ENCODE assay signal across 8 mouse cellular contexts in genomic region chr2:73491442-73492241, GRCm38 (mm10). TPM values are rescaled to one million over a fixed set of nuclear protein-coding genes. Genes with fewer than 3 reads are reported as not detected.
DNase-seq lines count a peak whose midpoint lies in the region; ATAC-seq and TF ChIP-seq lines count a peak whose summit lies in the region.

No protein-coding gene starts in this region.

- no peak for TF ChIP-seq POLR2A in heart, adult 2 months (IDR thresholded peaks at IDR 0.05; ENCODE audit: insufficient read depth, low read depth, low read length)

- 0 out of 2 replicates have a peak, but pooled peaks cover 2% of the 10 kb centered on the region for H3K79me2 ChIP-seq in heart, adult 2 months (replicated peaks; ENCODE audit: control insufficient read depth, insufficient read depth, low read length)

- peaks cover 28% of the 10 kb centered on the region for H3K4me1 ChIP-seq in heart, adult 2 months (ENCODE audit: control insufficient read depth, insufficient read depth, low read length)
- peaks cover 9% of the 10 kb centered on the region for H3K4me1 ChIP-seq in E14TG2a.4 (replicated peaks; ENCODE audit: low read depth, low read length)
- H3K4me1 ChIP-seq in liver, embryonic 14.5 days (replicated peaks; ENCODE audit: control insufficient read depth in 2 of 2, insufficient read depth in 2 of 2, low read length in 1 of 2) = peaks cover 15 to 32% of the 10 kb centered on the region in 2 experiments

- no peak overlapping the region for H3K4me2 ChIP-seq in liver, embryonic 14.5 days (ENCODE audit: low read depth)

- TF ChIP-seq CTCF in heart, adult 2 months (IDR thresholded peaks at IDR 0.05) = peak; percentile 88
- peak; percentile 83 for TF ChIP-seq CTCF in E14TG2a.4 (conservative IDR thresholded peaks at IDR 0.05; ENCODE audit: low read length)
- peak; percentile 84 for TF ChIP-seq CTCF in liver, embryonic 14.5 days (IDR thresholded peaks at IDR 0.05; ENCODE audit: low read depth)

- H3K9ac ChIP-seq in heart, adult 2 months (ENCODE audit: low read depth, low read length) = no peak overlapping the region
- H3K9ac ChIP-seq in liver, embryonic 14.5 days (replicated peaks) = no peak overlapping the region

- intact Hi-C loops in heart, adult 2 months (cut with DNase I) = loop anchor here (2.0 to 5.0 kb wide), 4 partner anchors 17 to 54 kb away; partner anchors contain the start of gene Wipf1

- no peak for TF ChIP-seq EP300 in heart, adult 2 months (IDR thresholded peaks at IDR 0.05; ENCODE audit: insufficient read depth, low read depth, low read length)
- TF ChIP-seq EP300 in liver, embryonic 14.5 days (IDR thresholded peaks at IDR 0.05; ENCODE audit: low read depth) = no peak

- ATAC-seq in liver, embryonic 14.5 days (ENCODE audit: insufficient read depth) = peak; percentile 50; the same call in 1 of the 2 replicates

- H3K27me3 ChIP-seq in heart, adult 2 months (ENCODE audit: control insufficient read depth, insufficient read depth, low read length) = no peaks in the 10 kb centered on the region
- 0 out of 2 replicates have a peak, but pooled peaks cover 3% of the 10 kb centered on the region for H3K27me3 ChIP-seq in E14TG2a.4 (ENCODE audit: insufficient read depth, low read length)
- H3K27me3 ChIP-seq in liver, embryonic 14.5 days (ENCODE audit: control insufficient read depth, insufficient read depth, low read length) = no peaks in the 10 kb centered on the region

- 35% methylated on average over 9 of the region's 9 CpGs for WGBS in heart, adult 2 months
- 37% methylated on average over 9 of the region's 9 CpGs for WGBS in liver, embryonic 14.5 days (ENCODE audit: insufficient replicate concordance)

- peaks cover 14% of the 10 kb centered on the region for H3K36me3 ChIP-seq in heart, adult 2 months (ENCODE audit: control insufficient read depth, insufficient read depth, low read length)
- no peaks in the 10 kb centered on the region for H3K36me3 ChIP-seq in E14TG2a.4 (ENCODE audit: insufficient read depth, low read length)
- no peaks in the 10 kb centered on the region for H3K36me3 ChIP-seq in liver, embryonic 14.5 days (replicated peaks; ENCODE audit: control insufficient read depth, insufficient read depth, low read depth)

- H3K4me3 ChIP-seq in heart, adult 2 months = no peak overlapping the region
- no peak overlapping the region for H3K4me3 ChIP-seq in E14TG2a.4 (replicated peaks; ENCODE audit: low read length)
- H3K4me3 ChIP-seq in liver, embryonic 14.5 days (ENCODE audit: insufficient read depth in 1 of 2, low read depth in 2 of 2, low read length in 2 of 2) = no peak overlapping the region

- H3K27ac ChIP-seq in heart, adult 2 months = peak overlapping the region; percentile 21; the same call in 1 of the 2 replicates
- H3K27ac ChIP-seq in liver, embryonic 14.5 days = no peak overlapping the region

- peak; percentile 61 to 75 for DNase-seq in heart, adult 2 months
- DNase-seq in heart, adult 9 months (ENCODE audit: low spot score in 2 of 2) = no peak
- peak; percentile 20 to 55 for DNase-seq in cerebellum, postnatal 25 days
- peak; percentile 69 for DNase-seq in heart, postnatal 4 days
- DNase-seq in liver, embryonic 14.5 days (ENCODE audit: low read depth in 3 of 3, low spot score in 3 of 3) = peak in 1 of 3 experiments; percentile 41
- DNase-seq in spleen, postnatal 10 days (ENCODE audit: low spot score in 2 of 2) = peak; percentile 67 to 89
- no peak for DNase-seq in right cerebral cortex, postnatal 14 days

- no peaks in the 10 kb centered on the region for H3K9me3 ChIP-seq in E14TG2a.4 (ENCODE audit: low read length)
- H3K9me3 ChIP-seq in liver, embryonic 14.5 days (ENCODE audit: control insufficient read depth, low read length) = no peaks in the 10 kb centered on the region

RNA-seq across cellular contexts. Expression of gene Wipf1, which starts 37.9 kb away (rescaled TPM):
- 10 to 100 TPM; 12.9 to 17.0 TPM for total RNA-seq in heart, adult 2 months (2021)
- 6.0 and 6.6 TPM in 2 replicates for polyA plus RNA-seq in heart, adult 2 months (2012; rRNA removed)
- total RNA-seq in heart, postnatal 4 days (2021) = 10 to 100 TPM; 19.0 to 20.8 TPM
- 2.2 and 3.4 TPM in 2 replicates for polyA plus RNA-seq in liver, embryonic 14.5 days (2012; rRNA removed)
- polyA plus RNA-seq in liver, embryonic 14.5 days (2014; fragmentation: Nextera tagmentation; extraction: Ambion mirVana) = 4.1 and 5.7 TPM in 2 replicates

Comparison
In these comparisons a context has a peak if more than half of its experiments do, and no peak if none do; other contexts are left out.
1. DNase-seq: peak in heart, adult 2 months (2 of 2), cerebellum, postnatal 25 days (2 of 2), heart, postnatal 4 days (single experiment) and spleen, postnatal 10 days (2 of 2); none in heart, adult 9 months (0 of 2) and right cerebral cortex, postnatal 14 days (single experiment).
2. Peak in every context shown above with its lines, with median percentiles within 50 percentile points of each other: CTCF ChIP-seq.